Mouse (Mus musculus) brain, adult 2 months (tissue): ENCODE data around the gene Ugt1a10.

Experiments used
- DNase-seq: peaks from one replicate; pipeline ENCODE4 v3.0.0; 2011; ENCODE audit warnings: low read depth, low spot score

Ugt1a10 gene

DNA sequence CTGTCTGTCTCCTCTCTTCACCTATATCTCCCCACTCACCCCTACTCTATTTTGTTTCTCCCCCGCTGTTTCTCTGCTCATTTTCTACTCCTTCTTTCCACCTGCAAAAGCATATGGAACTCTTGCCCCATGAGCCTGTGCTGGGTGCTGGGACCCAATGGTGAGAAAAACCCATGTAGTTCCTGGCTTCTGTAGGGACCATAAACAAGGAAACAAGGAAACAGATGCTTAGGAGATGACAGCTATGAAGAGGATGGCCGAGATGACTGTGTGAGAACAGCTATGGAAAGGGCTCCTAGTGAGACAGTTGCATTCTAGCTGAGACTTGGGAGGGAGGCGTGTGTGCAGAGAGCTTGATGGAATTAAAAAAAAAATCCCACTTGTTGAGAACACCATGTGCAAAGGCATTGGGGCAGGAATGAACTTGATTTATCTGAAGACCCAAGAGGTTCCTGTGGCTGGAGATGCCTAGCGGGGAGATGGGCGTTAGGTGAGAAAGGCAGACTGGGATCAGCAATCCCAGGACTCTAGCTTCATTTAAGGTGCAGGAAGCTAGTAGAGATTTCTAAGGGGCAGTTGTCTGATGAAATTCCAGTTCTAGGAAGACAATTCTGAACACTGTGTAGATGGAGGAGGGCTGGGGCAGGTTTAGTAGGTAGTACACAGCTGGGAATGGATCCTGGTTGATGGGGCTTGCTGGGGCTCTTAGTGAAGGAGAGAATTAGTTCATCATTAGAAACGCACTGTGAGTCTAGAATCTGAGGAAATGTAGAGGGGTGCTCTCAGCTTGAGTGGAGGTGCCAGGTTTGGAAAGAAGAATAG is 176.0 kb downstream of the Ugt1a10 start:
- no peak for DNase-seq

DNA sequence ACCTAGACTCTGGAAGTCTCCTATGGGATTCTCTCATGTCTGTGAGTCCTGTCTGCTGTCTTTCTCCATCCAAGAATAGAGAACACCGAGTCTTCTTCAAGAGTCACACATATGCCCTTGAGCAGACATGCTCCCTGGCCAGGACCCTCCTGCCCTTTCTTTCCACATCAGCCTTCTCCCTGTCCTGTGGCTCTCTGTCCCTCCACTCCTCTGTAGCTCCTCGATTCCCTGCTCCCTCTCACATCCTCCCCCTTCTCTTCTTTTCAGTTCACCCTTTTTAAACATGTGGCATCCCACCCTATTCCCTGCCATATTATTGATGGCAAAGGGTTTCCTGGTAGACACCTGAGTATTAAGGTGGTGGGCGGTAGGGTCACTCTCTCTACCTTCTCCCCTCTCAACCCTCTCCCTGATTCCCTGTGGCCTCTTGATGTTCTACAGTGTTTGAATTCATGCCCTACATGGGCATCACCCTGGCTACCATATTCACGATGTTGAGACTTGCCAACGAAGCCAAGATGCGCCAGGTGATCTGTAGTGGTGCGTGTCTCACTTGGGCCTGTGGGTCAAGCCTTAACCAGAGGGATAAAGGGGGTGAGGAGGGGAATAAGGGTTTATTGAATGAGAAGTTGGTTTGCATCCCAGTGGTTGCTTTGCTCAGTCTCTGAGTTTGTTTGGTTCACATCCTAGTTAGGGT is 176.8 kb downstream of the Ugt1a10 start:
- DNase-seq, result no peak

DNA sequence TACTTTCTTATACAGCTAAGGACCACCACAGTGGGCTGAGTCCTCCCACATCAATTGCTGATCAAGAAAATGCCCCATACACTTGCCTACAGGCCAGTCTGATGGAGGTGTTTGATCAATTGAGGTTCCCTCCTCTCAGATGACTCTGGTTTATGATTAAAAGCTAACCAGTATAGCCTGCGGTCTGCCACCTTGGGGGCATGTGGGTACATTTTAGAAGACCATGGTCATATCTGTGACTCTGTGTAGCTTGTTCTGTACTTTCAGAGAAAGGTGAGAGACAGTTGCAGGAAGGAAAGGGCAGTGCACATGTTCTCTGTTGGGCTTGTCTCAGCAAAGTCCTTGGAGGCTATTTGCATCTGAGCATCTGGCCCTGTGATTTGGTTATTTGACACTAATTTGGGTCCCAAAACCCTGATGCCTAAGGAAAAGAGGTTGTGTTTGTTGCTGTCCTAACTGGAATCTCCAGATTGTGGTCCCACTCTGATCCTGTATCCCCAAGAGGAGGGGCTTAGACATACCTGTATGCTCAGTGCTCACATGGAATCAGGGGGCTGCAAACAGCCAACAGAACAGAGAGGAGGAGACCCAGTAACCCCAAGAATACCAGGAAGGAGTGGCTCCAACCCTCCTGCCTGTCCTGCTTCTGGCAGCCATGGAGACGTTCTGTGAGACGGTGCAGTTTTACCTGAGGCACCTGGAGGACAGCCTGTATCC is 177.6 kb downstream of the Ugt1a10 start:
- no peak for DNase-seq

DNA sequence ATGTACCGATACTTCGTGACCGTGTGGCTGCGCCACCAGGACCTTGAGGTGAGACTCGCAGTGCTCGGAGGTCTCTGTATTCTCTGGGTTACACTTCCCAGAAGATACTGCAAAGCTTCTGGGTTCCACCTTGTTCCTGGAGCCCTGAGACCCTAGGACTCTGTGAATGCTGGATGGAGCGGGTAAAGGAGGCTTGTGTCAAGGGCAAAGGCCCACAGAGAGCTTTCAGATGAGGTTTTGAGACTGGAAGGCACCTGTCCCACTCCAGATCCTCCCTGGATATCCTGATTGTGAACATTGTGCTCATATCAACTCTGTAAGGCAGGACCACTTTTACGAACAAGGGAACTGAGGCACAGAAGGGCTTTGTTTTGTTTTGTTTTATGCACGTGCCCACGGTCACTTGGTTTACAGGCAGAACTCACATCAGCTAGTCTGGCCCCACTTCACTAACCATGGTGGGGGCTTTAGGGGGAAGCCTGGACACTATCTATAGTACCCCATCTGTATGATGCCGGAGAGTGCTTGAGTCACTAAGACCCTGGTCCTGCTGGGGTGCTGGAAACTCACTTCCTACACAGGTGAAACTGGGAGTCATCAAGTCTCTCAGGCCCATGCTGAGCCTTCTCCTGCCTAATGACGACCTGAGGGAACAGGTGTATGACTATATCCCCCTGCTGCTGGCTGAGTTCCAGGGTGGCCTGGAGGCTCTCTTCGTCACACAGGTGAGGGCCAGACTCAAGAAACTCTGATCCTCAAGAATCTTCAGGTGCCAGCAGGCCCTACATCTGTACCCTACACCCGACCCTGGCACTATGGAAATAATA is 178.4 kb downstream of the Ugt1a10 start:
- no peak for DNase-seq

DNA sequence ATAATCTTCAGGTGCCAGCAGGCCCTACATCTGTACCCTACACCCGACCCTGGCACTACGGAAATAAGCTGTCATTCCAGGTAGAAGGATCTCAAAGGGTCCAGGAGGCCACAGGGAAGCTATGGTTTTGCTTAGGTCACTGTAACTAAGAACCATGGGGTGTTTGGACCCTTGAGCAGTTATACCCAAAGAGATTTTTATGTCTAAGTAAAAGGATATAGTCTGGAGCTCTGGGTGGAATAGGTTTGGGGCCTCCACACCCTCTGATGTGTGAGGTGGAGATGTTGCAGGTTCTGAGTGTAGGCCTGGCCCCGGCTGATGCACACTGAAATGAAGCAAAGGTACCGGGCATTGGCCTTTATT is 179.0 kb downstream of the Ugt1a10 start:
- no peak for DNase-seq

DNA sequence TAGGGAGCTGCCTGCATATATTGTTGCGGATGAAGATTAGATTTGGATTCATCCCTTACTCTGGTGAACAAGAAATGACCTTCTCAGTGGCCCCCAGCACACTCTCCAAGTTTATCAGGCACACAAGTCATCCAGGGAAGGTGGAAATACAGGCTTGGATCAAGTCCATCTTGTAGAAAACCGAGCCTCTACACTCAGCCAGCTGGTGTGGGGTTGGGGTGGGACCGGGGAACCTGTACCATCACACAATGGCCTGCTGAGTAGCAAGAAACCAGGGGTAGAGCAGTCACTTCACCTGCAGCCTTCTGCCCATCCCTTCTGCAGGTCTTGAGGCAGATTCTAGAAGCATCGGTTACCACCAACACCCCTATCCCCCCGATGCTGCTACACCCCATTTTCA is 179.5 kb downstream of the Ugt1a10 start:
- no peak for DNase-seq

DNA sequence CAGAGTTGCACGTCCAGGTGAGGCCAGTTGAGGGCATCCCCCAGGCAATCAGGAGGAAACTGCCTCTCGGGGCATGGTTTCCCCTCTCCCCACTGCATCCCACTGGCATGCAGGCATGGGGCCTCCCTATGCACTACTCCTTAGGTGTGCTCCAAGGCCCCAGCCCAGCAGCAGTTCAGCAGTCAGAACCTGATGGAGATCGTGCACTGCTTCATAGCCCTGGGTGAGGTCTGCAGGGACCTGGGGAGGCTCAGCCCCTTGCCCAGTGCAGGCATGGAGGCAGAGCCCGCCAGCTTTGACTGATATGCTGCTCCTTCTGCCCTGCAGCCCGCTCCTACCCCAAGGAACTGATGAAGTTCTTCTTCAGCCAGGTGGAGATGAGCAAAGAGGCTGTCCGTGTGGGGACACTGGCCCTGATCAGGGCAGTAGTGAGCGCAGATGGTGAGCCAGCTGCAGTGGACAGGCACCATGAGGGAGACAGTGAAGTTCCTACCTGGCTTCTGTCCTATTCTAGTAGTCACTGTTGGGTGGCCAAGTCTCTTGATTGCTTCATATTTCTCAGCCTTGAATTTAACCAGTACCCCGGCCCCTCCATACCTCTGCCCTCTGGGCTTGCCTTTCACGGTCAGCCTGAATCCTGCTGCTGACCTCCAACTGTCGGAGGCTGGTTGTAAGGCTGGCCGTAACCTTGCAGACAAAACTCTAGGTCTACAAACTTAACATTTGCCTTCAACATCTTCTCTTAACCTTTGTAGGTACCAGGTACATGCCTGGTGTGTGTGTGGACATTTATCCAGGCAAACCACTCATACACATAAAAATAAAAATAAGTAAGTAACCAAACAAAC is 180.1 kb downstream of the Ugt1a10 start:
- no peak for DNase-seq

DNA sequence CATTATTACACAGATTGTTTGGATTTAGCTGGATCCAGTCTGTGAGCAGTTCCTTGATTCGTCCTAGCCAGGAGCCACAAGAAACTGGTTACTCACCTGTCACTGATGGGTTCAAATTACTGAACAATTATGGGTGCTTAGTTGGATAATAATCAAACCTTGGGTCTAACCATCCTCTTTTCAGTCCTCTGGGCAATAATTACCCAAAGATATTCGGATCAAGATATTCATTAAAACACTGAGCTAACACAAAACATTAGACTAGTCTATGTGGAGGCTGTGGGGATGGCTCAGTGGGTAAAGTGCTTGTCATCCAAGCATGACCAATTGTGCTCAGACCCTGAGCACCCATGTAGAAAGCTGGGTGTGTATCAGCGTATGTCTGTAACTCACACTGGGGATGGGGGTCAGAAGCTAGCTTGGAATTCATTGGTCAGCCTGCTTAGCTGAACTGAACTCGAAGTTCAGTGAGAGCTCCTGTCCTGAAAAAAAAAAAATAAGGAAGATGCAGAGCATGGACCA is 180.8 kb downstream of the Ugt1a10 start:
- DNase-seq, result no peak

DNA sequence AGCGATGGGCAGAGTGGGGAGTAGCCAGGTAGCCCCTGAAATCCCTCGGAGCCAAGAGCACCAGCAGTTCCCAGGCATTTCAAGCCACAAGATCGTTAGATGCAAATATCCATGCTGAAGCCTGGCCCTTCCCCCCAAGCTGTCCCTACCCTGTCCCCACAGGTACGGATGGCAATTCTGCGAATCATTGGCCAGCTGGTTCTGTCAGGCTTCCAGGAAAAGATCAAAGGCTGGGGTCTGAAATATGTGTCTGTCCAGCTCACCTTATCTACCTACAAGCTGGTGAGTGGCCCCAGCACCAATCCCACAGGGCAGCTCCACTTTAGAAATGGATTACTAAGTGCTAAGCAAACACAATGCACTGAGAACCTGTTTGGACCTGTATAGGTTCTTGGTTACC is 182.1 kb downstream of the Ugt1a10 start:
- no peak for DNase-seq

DNA sequence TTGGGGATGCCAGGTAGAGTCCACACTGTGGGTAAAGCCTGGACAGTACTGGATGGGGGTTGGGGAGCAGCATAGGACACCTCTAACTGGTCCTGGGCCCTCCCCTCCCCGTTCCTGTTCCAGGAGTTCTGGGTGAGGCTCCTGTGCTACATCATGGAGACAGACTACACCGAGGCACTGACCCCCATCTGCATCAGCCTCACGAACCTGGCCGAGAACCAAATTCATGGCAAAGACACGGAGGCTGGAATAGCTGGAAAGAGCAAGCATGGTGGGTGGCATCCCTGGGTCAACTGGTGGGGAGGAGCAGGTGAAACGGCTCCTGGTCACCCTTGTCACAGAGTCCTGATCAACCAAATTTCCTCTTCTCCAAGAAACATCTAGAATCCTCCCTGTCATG is 183.6 kb downstream of the Ugt1a10 start:
- no peak for DNase-seq

DNA sequence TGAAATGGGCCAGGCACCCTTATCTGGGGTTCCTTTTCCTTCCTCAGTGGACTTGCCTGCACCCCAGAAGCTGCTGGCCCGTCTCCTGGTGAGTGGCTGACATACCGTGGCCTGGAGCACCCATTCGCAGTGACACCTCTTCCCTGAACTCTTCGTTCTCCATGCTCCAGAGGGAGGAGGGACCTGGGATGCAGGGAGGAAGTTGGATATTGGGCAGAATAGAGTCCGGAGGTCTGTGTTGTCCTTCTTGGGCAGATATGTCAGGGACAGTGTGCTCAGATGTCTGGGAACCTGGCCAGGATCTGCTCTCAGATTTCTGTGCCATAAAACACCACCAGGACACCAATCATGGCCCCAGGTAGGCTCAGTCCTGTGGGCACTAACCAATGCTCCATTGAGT is 184.9 kb downstream of the Ugt1a10 start:
- DNase-seq, result no peak

DNA sequence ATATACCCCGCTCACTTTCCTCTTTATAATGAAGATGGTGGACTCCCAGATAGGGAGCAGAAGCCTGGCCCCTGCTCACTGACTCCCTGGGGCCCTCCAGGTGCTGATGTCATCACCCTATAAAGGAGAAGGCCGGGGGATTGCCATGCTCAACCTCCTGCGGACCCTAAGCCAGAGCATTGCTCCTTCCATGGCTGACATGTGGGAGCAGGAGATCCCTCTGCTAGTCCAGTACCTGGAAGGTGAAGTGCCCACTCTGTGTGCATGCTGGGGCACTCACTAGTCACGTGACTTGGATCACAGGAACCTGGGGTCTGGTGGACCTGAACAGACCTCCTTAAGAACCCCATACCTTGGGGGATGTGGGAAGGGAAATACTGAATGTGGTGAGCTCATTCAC is 185.4 kb downstream of the Ugt1a10 start:
- no peak for DNase-seq

DNA sequence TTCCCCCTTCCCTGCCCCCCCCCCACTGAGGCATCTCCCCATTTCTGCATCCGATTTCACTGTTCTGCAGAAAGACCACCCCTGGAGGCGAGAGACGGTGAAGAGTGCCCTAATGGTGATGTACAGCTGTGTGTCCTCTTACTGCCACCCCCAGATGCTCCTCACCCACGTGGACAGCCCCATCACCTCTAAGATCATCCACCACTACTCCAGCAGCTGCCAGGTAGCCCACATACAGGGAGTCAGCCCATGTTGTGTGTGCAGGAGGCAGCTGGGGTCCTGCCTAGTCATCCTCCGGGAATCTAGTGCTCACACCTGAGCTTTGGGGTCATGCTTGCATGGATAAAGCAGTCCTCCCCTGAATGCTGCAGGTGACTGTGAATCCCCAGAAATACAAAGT is 188.7 kb downstream of the Ugt1a10 start:
- DNase-seq, result no peak

DNA sequence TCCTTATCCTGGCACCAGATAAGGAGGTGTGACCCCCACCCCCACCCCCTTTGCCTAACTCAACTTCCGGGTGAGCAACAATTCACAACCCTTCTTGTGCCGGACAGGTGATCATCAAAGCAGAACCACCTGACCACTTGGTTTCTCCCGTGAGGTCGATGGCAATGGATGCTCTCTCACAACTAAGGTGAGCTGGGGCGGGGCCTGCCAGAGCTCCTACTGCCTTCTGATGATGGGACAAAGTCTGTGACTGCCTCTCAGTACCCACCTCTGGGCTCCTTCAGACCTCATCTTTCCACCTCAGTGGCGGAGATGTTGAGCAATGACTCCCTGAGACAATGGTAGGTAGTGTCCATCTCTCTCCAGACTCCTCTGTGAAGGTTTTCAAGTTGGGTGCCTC is 190.7 kb downstream of the Ugt1a10 start:
- no peak for DNase-seq

DNA sequence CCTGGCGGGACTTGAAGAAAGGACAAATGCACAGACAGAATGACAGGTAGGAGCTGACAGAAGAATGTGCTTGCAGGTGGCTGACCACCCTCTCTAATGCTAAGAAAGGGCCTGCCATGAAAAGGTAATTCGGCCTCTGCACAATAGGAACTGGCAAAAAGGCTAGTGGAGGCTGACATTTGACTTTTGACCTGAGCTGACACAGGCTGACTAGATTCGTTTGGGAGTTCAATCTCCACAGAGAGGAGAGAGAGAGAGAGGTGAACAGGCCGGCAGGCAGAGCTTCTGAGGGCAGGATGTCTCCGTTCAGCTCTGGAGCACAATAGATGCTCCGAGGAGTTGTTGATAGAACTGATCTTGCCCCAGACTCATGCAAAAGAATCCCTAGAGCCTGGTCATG is 191.2 kb downstream of the Ugt1a10 start:
- no peak for DNase-seq

DNA sequence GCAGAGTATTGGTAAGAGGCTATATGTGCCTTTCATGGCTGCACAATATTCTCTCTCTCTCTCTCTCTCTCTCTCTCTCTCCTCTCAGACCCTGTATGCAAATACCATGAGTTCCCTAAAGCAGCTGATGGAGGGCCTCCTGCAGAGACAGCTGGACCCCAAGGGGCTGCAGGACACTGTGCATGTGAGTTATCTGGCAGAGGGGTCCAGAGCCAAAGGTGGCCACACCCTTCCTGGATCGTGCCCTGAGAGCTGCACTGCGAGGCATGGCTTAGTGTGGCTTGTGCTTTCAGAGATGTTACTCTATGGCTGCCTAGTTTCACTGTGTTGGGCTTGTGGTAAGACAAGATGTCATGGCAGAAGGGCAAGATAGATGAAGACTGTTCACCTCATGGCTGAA is 192.5 kb downstream of the Ugt1a10 start:
- no peak for DNase-seq

DNA sequence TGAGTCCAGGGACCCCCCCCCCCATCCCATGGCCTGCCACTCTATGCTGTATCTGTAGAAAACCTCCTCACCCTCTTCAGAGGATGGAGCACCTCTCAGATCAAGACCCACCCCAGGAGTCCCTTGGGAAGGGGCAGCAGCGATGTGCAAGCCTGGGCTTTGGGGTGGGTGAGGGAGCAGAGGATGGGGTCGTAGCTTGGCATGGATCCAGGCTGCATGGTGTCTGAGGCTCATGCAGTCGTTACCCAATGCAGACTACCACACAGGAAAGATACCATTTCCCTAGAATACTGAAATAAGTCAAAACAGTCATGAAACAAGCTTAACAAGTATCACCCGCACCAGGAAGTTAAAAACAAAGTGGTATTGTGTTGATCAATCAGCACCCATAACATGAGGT is 193.5 kb downstream of the Ugt1a10 start:
- no peak for DNase-seq

DNA sequence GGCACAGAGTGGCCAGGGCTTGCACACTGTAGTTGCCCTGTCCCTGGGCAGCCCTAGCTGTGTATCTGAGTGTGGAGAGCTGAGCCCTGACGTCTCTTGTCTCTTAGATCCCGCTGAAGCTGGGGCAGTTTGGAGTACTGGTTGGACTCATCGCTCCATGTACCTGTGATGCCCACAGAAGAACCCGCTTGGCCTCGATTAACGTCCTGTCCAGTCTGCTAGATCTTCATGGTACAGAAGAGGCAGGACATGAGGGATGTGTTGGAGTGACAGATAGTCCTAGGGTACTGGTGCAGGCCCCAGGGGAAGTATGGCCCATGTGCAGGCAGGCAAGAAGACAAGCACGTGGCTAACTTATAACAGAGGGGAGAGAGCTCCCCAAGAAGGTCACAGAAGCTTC is 194.4 kb downstream of the Ugt1a10 start:
- DNase-seq, result no peak

DNA sequence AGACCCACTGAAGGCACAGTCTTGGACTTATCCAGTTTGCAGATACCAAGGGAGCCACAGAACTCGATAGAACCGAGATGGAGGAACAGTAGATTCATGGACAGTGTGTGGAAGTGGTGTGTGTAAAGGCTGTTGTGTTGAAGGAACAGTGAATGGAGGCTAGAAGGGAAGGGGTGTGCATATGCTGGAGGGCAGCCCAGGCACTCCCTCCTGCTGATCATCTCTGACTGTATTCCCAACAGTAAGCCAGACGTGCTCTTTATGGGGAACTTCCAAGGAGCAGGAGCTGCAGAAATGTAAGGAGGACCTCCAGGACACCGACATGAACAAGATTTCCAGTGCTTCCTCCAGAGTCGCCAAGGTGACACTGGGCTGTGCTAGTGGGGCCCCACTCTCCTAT is 194.8 kb downstream of the Ugt1a10 start:
- no peak for DNase-seq

DNA sequence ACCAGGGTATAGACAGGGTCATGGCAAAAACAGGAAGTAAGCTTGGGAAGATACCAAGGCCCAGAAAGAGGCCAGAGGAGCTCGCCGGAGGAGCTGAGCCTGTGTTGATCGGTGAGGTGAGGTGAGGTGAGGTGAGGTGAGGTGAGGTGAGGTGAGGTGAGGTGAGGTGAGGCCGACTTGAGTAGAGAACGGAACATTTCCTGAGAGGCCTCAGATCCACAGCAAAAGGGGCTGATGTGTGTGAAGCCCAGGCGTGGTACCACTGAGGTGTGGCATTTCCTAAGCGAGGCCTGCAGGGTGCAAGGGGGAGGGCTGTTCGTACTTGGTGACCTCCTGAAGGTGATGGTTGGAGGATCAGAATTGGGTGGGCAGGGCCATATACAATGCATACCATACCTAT is 197.9 kb downstream of the Ugt1a10 start:
- no peak for DNase-seq

DNA sequence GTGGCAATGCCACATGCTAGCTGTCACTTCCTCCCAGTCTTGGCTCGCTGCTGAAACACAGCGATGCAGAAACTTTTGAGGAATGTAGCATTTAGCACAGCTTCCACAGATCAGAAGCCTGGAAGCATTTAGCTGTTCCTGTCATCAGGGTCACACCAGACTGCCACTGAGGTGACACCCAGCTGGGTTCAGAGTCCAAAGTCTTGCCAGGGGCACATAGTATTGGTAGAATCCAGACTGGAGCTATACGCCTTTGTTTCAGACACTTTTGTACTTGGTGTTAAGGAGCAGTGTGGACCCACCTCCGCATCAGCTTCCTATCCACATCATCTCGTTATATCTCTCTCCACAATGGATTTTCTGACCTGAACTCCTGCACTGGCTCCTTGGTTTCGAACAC is 198.4 kb downstream of the Ugt1a10 start:
- DNase-seq, result no peak
